Mouse (Mus musculus) MEL (cell line): Measurements from ENCODE around the gene Upk3a.

Experiments
- CTCF ChIP-seq, 3 experiments: IDR thresholded peaks in 2 of 3; conservative IDR thresholded peaks in 1 of 3; 2 replicates each; pipeline ENCODE4 v1.5.1; 2011 to 2012; ENCODE audit warnings: low read length in 3 of 3, low read depth in 2 of 3, mild to moderate bottlenecking in 2 of 3, improper control_type of control experiment in 1 of 3, inconsistent platforms in 1 of 3, mixed read lengths in 1 of 3, moderate library complexity in 1 of 3; ENCODE audit not compliant: control insufficient read depth in 1 of 3, insufficient read depth in 1 of 3, poor library complexity in 1 of 3, severe bottlenecking in 1 of 3
- EP300 ChIP-seq, 2 experiments: IDR thresholded peaks; 2 replicates each; pipeline ENCODE4 v1.6.1; 2011; ENCODE audit warnings: improper control_type of control experiment in 2 of 2, low read length in 2 of 2, low read depth in 1 of 2, mild to moderate bottlenecking in 1 of 2
- MAZ ChIP-seq: IDR thresholded peaks from 2 replicates; pipeline ENCODE4 v1.6.1; 2012; ENCODE audit warnings: low read depth, mild to moderate bottlenecking, inconsistent platforms, low read length, improper control_type of control experiment
- NELFE ChIP-seq: IDR thresholded peaks from 2 replicates; pipeline ENCODE4 v1.6.1; 2011; ENCODE audit warnings: low read depth, low read length, improper control_type of control experiment

- TF ChIP-seq EP300 (IDR thresholded peaks at IDR 0.05; ENCODE audit: low read depth in 1 of 2, low read length in 2 of 2) (no peak), CTCF (IDR thresholded peaks at IDR 0.05 in 2 of 3, conservative IDR thresholded peaks at IDR 0.05 in 1 of 3; ENCODE audit: control insufficient read depth in 1 of 3, insufficient read depth in 1 of 3, low read depth in 2 of 3, low read length in 3 of 3, poor library complexity in 1 of 3, severe bottlenecking in 1 of 3) (no peak), MAZ (no peak), NELFE (no peak)
Measured at GRCm38 (mm10) chr15:85047865-85048264, 30.9 kb downstream of the Upk3a start.
